9 mouse cellular contexts compared by ENCODE assay signal in genomic region chr12:49384876-49385630, GRCm38 (mm10). TPM values are rescaled to one million over a fixed set of nuclear protein-coding genes. Genes with fewer than 3 reads are reported as not detected.
DNase-seq lines count a peak whose midpoint lies in the region; ATAC-seq and TF ChIP-seq lines count a peak whose summit lies in the region.
"Had no signal": no experiment of that assay in that cellular context is flagged by ENCODE, and none has a peak within 500 bp of the region (broad histone marks: within the 10 kb centered on the region; RNA-seq: fewer than 3 reads in every experiment).

TSS of gene Gm43517 (plus strand) at chr12:49385174.

- no peaks in the 10 kb centered on the region for H3K9me3 ChIP-seq in heart, embryonic 10.5 days
- H3K9me3 ChIP-seq in ES-Bruce4 (replicated peaks; ENCODE audit: control insufficient read depth, insufficient read depth, low read length, poor library complexity, severe bottlenecking) = no peaks in the 10 kb centered on the region
- no peaks in the 10 kb centered on the region for H3K9me3 ChIP-seq in forebrain, embryonic 15.5 days
- no peaks in the 10 kb centered on the region for H3K9me3 ChIP-seq in neural tube, embryonic 13.5 days

- no peaks in the 10 kb centered on the region for H3K36me3 ChIP-seq in heart, embryonic 10.5 days
- H3K36me3 ChIP-seq in ES-Bruce4 (ENCODE audit: control insufficient read depth, insufficient read depth, low read length, poor library complexity, severe bottlenecking) = no peaks in the 10 kb centered on the region
- 0 out of 2 replicates have a peak, but pooled peaks cover 3% of the 10 kb centered on the region for H3K36me3 ChIP-seq in forebrain, embryonic 15.5 days
- no peaks in the 10 kb centered on the region for H3K36me3 ChIP-seq in neural tube, embryonic 13.5 days

- H3K4me2 ChIP-seq in forebrain, embryonic 15.5 days (replicated peaks) = peak within 1 kb of the TSS; percentile 19
- H3K4me2 ChIP-seq in neural tube, embryonic 13.5 days = peak within 1 kb of the TSS; percentile 44

- no peak for DNase-seq in heart, embryonic 10.5 days (ENCODE audit: low spot score)
- no peak for DNase-seq in heart, adult 11 months
- peak; percentile 45 to 69 for DNase-seq in left cerebral cortex, postnatal 14 days (ENCODE audit: low spot score in 2 of 2)
- DNase-seq in cerebellum, postnatal 4 days (ENCODE audit: low spot score in 2 of 2) = no peak

- TF ChIP-seq POLR2A in ES-Bruce4 (IDR thresholded peaks at IDR 0.05; ENCODE audit: insufficient read depth, low read length) = no peak

- H3K27ac ChIP-seq in heart, embryonic 10.5 days = no peak within 1 kb of the TSS
- H3K27ac ChIP-seq in ES-Bruce4 (ENCODE audit: insufficient read depth, low read length) = no peak within 1 kb of the TSS
- peak within 1 kb of the TSS; percentile 100 for H3K27ac ChIP-seq in forebrain, embryonic 15.5 days (replicated peaks)
- H3K27ac ChIP-seq in neural tube, embryonic 13.5 days (replicated peaks) = no peak within 1 kb of the TSS

- peak; percentile 37 for TF ChIP-seq CTCF in ES-Bruce4 (IDR thresholded peaks at IDR 0.05; ENCODE audit: low read depth, low read length)

- intact Hi-C loops in left cerebral cortex, postnatal 14 days (cut with DNase I) = loop anchor here (5.0 kb wide), 2 partner anchors 727 to 807 kb away; no protein-coding TSS in a partner anchor

- peaks cover 14% of the 10 kb centered on the region for H3K4me1 ChIP-seq in heart, embryonic 10.5 days
- H3K4me1 ChIP-seq in ES-Bruce4 (ENCODE audit: control insufficient read depth, insufficient read depth, low read length) = no peaks in the 10 kb centered on the region
- H3K4me1 ChIP-seq in forebrain, embryonic 15.5 days = 0 out of 2 replicates have a peak, but pooled peaks cover under 1% of the 10 kb centered on the region
- peaks cover 11% of the 10 kb centered on the region for H3K4me1 ChIP-seq in neural tube, embryonic 13.5 days (replicated peaks)

- peak within 1 kb of the TSS; percentile 63 for H3K9ac ChIP-seq in ES-Bruce4 (ENCODE audit: low read depth, poor library complexity, severe bottlenecking)
- H3K9ac ChIP-seq in forebrain, embryonic 15.5 days (replicated peaks) = peak within 1 kb of the TSS; percentile 97
- no peak within 1 kb of the TSS for H3K9ac ChIP-seq in neural tube, embryonic 13.5 days

- H3K27me3 ChIP-seq in heart, embryonic 10.5 days (ENCODE audit: insufficient read depth, poor library complexity, severe bottlenecking) = peaks cover 94% of the 10 kb centered on the region
- peaks cover 24% of the 10 kb centered on the region for H3K27me3 ChIP-seq in ES-Bruce4 (ENCODE audit: control insufficient read depth, insufficient read depth, low read length, poor library complexity, severe bottlenecking)
- H3K27me3 ChIP-seq in forebrain, embryonic 15.5 days = no peaks in the 10 kb centered on the region
- H3K27me3 ChIP-seq in neural tube, embryonic 13.5 days = peaks cover 88% of the 10 kb centered on the region

- peak within 1 kb of the TSS; percentile 60 for H3K4me3 ChIP-seq in heart, embryonic 10.5 days
- peak within 1 kb of the TSS; percentile 69 for H3K4me3 ChIP-seq in ES-Bruce4 (ENCODE audit: low read depth, low read length)
- peak within 1 kb of the TSS; percentile 72 for H3K4me3 ChIP-seq in forebrain, embryonic 15.5 days
- H3K4me3 ChIP-seq in neural tube, embryonic 13.5 days = peak within 1 kb of the TSS; percentile 24

- no peak for ATAC-seq in forebrain, embryonic 15.5 days (replicated peaks)
- peak; percentile 46; the same call in 1 of the 2 replicates for ATAC-seq in neural tube, embryonic 13.5 days (ENCODE audit: low read depth)
- ATAC-seq in frontal cortex, adult (ENCODE audit: low TSS enrichment) = no peak

- no peak for TF ChIP-seq EP300 in ES-Bruce4 (IDR thresholded peaks at IDR 0.05; ENCODE audit: insufficient read depth, low read depth, low read length)

- WGBS in heart, embryonic 10.5 days = 2% methylated on average over 66 of the region's 75 CpGs
- WGBS in forebrain, embryonic 15.5 days = under 1% methylated on average over 73 of the region's 75 CpGs
- WGBS in neural tube, embryonic 13.5 days = under 1% methylated on average over 67 of the region's 75 CpGs

RNA-seq across cellular contexts. Expression of gene Gm43517, which starts in this region (rescaled TPM):
- not detected in 2 replicates for polyA plus RNA-seq in heart, embryonic 10.5 days (2016; fragmentation: Nextera tagmentation; extraction: Ambion mirVana)
- not detected in 2 replicates for polyA plus RNA-seq in ES-Bruce4 (2011; ENCODE audit: insufficient read depth, insufficient read length, low read depth, missing spikeins)
- polyA plus RNA-seq in forebrain, embryonic 15.5 days (2015; fragmentation: Nextera tagmentation; extraction: Ambion mirVana) = 2.8 and 3.0 TPM in 2 replicates
- 1 to 10 TPM; 7.5 to 7.8 TPM for total RNA-seq in left cerebral cortex, postnatal 14 days (2021)
- not detected in 2 replicates for polyA plus RNA-seq in neural tube, embryonic 13.5 days (2015; fragmentation: Nextera tagmentation; extraction: Ambion mirVana)
- polyA plus RNA-seq: C2C12 had no signal

Comparison
In these comparisons a context has a peak if more than half of its experiments do, and no peak if none do; other contexts are left out.
1. Peak in ATAC-seq, H3K4me3 ChIP-seq and H3K4me2 ChIP-seq in neural tube, embryonic 13.5 days; RNA of the gene not detected or under 1 TPM.
2. DNase-seq: peak in left cerebral cortex, postnatal 14 days (2 of 2); none in heart, embryonic 10.5 days (single experiment), heart, adult 11 months (single experiment) and cerebellum, postnatal 4 days (0 of 2).
3. Peak in every context shown above with its lines, with median percentiles within 50 percentile points of each other: H3K4me3 ChIP-seq.